Mouse (Mus musculus): Measurements from ENCODE around the gene Mast4. TPM values are rescaled to one million over a fixed set of nuclear protein-coding genes. Genes with fewer than 3 reads are reported as not detected.

Gene Mast4
- polyA plus RNA-seq, 1 experiment from 2014 or later: 34.9 TPM

DNA sequence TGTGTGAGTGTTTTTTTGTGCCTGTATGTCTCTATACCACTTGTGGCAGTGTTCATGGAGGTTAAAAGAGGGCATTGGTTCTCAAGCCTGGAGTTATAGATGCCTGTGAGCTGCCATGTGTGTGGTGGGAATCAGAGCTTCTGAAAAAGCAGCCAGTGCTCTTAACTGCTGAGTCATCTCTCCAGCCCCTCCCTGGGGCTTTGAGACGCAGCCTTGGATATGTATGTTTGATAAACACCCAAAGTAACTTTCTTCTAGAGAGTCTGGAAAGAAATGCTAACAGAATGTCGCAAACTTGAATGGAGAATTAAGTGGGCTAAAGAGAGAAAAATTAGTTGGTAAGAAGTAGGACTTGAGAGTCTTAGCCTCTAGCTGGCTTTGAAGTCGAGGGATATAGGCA lies 606.3 kb downstream of the Mast4 start:
- Histone ChIP-seq H3K27me3 (no peaks in the 10 kb centered on the region), H3K27ac (replicated peaks) (no peak overlapping the region)
- 83% methylated on average over 3 of the region's 3 CpGs for WGBS

DNA sequence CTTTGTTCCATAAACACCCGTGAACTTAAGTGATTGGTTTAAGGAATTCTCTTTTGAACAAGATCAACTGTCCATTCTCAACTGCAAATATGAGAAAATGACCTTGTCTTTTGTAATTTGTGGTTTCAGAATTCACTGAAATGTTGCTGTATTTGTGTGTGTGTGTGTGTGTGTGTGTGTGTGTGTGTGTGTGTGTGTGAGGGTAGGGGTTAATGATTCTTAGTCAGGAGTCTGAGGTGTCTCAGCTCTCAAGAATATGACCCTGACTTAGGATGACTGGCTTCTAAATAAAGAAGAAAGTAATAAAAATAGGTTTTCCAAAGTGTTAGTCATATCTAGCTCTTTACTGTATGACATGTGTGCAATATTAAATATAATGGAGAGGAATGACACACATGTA lies 607.4 kb downstream of the Mast4 start:
- 74% methylated on average over 1 of the region's 1 CpGs for WGBS

More for the DNA sequence above, 606.3 kb downstream of the Mast4 start:
- H3K4me2 ChIP-seq (replicated peaks): no peak overlapping the region
- H3K4me1 ChIP-seq: no peaks in the 10 kb centered on the region
- H3K36me3 ChIP-seq: no peaks in the 10 kb centered on the region
- H3K4me3 ChIP-seq: no peak overlapping the region
- no peak for ATAC-seq (ENCODE audit: low FRiP score, low read depth)
- H3K9me3 ChIP-seq: no peaks in the 10 kb centered on the region
- no peak overlapping the region for H3K9ac ChIP-seq (replicated peaks)

GRCm38 (mm10) chr13:102725906-102726305 lies 608.4 kb downstream of the Mast4 start:
- H3K9me3 ChIP-seq: no peaks in the 10 kb centered on the region
- H3K27ac ChIP-seq (replicated peaks): no peak overlapping the region
- H3K27me3 ChIP-seq: no peaks in the 10 kb centered on the region
- no peak overlapping the region for H3K4me3 ChIP-seq
- H3K4me1 ChIP-seq: no peaks in the 10 kb centered on the region
- WGBS: 85% methylated on average over 2 of the region's 2 CpGs
- H3K36me3 ChIP-seq: no peaks in the 10 kb centered on the region
- ATAC-seq (ENCODE audit: low FRiP score, low read depth): no peak
- H3K9ac ChIP-seq (replicated peaks): no peak overlapping the region
- no peak overlapping the region for H3K4me2 ChIP-seq (replicated peaks)

More for the DNA sequence above, 607.4 kb downstream of the Mast4 start:
- Histone ChIP-seq H3K9me3 (no peaks in the 10 kb centered on the region), H3K36me3 (no peaks in the 10 kb centered on the region), H3K27me3 (no peaks in the 10 kb centered on the region), H3K9ac (replicated peaks) (no peak overlapping the region), H3K4me3 (no peak overlapping the region), H3K27ac (replicated peaks) (no peak overlapping the region), H3K4me2 (replicated peaks) (no peak overlapping the region), H3K4me1 (no peaks in the 10 kb centered on the region)
- ATAC-seq (ENCODE audit: low FRiP score, low read depth): no peak

- Histone ChIP-seq H3K9me3 (no peaks in the 10 kb centered on the region), H3K27me3 (no peaks in the 10 kb centered on the region), H3K9ac (replicated peaks) (no peak overlapping the region), H3K36me3 (no peaks in the 10 kb centered on the region), H3K4me3 (no peak overlapping the region), H3K4me1 (no peaks in the 10 kb centered on the region), H3K27ac (replicated peaks) (no peak overlapping the region), H3K4me2 (replicated peaks) (no peak overlapping the region)
- no peak for ATAC-seq (ENCODE audit: low FRiP score, low read depth)
Measured at GRCm38 (mm10) chr13:102725416-102725815, 608.9 kb downstream of the Mast4 start.

- H3K9ac ChIP-seq (replicated peaks): no peak overlapping the region
- no peaks in the 10 kb centered on the region for H3K9me3 ChIP-seq
- no peak overlapping the region for H3K4me2 ChIP-seq (replicated peaks)
- no peak overlapping the region for H3K4me3 ChIP-seq
- no peak for ATAC-seq (ENCODE audit: low FRiP score, low read depth)
- no peaks in the 10 kb centered on the region for H3K36me3 ChIP-seq
- 71% methylated on average over 1 of the region's 1 CpGs for WGBS
- H3K27me3 ChIP-seq: no peaks in the 10 kb centered on the region
- H3K4me1 ChIP-seq: no peaks in the 10 kb centered on the region
- no peak overlapping the region for H3K27ac ChIP-seq (replicated peaks)
Measured at GRCm38 (mm10) chr13:102716973-102717372, 617.3 kb downstream of the Mast4 start.

DNA sequence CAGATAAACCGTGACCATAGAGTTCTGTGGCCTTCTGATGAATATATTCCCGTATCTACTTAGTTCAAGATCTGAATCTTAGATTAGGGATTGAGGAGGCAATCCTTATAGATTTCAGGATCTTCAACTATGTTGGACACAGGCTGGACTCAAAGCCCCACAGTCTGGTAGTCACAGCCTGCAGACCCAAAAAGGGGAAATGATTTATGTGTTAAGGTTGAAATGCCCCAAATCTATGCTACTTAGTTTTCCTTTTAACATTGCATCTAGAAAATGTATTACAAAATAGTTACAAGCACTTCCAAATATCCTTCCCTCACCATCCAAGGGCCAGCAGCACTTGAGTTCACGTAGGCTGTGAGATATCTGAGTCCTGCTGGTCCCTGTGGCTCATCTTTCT lies 633.6 kb downstream of the Mast4 start:
- no peaks in the 10 kb centered on the region for H3K9me3 ChIP-seq
- H3K27me3 ChIP-seq: 0 out of 2 replicates have a peak, but pooled peaks cover 6% of the 10 kb centered on the region
- H3K27ac ChIP-seq (replicated peaks): no peak overlapping the region

DNA sequence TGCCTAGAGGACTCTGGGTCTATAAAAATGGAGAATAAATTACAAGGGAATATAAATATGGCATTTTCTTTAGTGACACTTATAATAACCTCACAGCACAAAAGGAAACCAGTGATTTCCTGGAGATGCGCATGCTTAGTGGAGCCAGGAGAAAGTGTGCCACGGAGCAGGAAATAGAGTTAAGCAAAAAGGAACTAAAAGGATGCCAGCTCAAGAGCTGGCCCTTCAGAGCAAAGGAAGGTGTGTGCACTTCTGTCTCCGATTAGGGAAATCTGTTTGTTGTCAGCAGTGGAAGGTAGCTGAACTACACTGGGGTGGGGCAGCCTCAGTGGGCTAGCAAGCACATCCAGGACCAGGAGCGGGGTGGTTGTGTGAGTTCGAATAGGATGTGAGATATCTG lies 634.1 kb downstream of the Mast4 start:
- ATAC-seq (ENCODE audit: low FRiP score, low read depth): no peak
- peaks cover 24% of the 10 kb centered on the region for H3K4me1 ChIP-seq
- no peak overlapping the region for H3K27ac ChIP-seq (replicated peaks)
- no peaks in the 10 kb centered on the region for H3K36me3 ChIP-seq
- H3K9ac ChIP-seq (replicated peaks): no peak overlapping the region
- H3K4me2 ChIP-seq (replicated peaks): no peak overlapping the region
- no peak overlapping the region for H3K4me3 ChIP-seq
- no peaks in the 10 kb centered on the region for H3K9me3 ChIP-seq
- 0 out of 2 replicates have a peak, but pooled peaks cover 6% of the 10 kb centered on the region for H3K27me3 ChIP-seq
- 91% methylated on average over 5 of the region's 5 CpGs for WGBS

More for the DNA sequence above, 633.6 kb downstream of the Mast4 start:
- whole genome bisulfite sequencing: 83% methylated on average over 3 of the region's 3 CpGs
- Histone ChIP-seq H3K36me3 (no peaks in the 10 kb centered on the region), H3K4me3 (no peak overlapping the region), H3K4me1 (peaks cover 24% of the 10 kb centered on the region), H3K9ac (replicated peaks) (no peak overlapping the region), H3K4me2 (replicated peaks) (no peak overlapping the region)
- no peak for ATAC-seq (ENCODE audit: low FRiP score, low read depth)

- peak overlapping the region; percentile 46; the same call in 1 of the 2 replicates for H3K9ac ChIP-seq (replicated peaks)
- no peaks in the 10 kb centered on the region for H3K9me3 ChIP-seq
- H3K27me3 ChIP-seq: 0 out of 2 replicates have a peak, but pooled peaks cover 6% of the 10 kb centered on the region
- H3K36me3 ChIP-seq: no peaks in the 10 kb centered on the region
- H3K4me3 ChIP-seq: 0 out of 2 replicates have a peak overlapping the region, but pooled peaks have one; percentile 2
- peak overlapping the region; percentile 41 for H3K4me2 ChIP-seq (replicated peaks)
- peak; percentile 89 for ATAC-seq (ENCODE audit: low FRiP score, low read depth)
- peaks cover 24% of the 10 kb centered on the region for H3K4me1 ChIP-seq
- peak overlapping the region; percentile 74 for H3K27ac ChIP-seq (replicated peaks)
- WGBS: 26% methylated on average over 14 of the region's 14 CpGs
Measured at GRCm38 (mm10) chr13:102698751-102699323, 635.5 kb downstream of the Mast4 start.

GRCm38 (mm10) chr13:102698335-102698734 lies 636.0 kb downstream of the Mast4 start:
- Histone ChIP-seq H3K9ac (replicated peaks) (no peak overlapping the region), H3K9me3 (no peaks in the 10 kb centered on the region), H3K27me3 (0 out of 2 replicates have a peak, but pooled peaks cover 6% of the 10 kb centered on the region), H3K4me1 (peaks cover 24% of the 10 kb centered on the region), H3K4me2 (replicated peaks) (peak overlapping the region; percentile 41), H3K36me3 (no peaks in the 10 kb centered on the region), H3K4me3 (0 out of 2 replicates have a peak overlapping the region, but pooled peaks have one; percentile 2), H3K27ac (replicated peaks) (peak overlapping the region; percentile 74)
- WGBS: 31% methylated on average over 10 of the region's 10 CpGs
- peak; percentile 38; the same call in 1 of the 2 replicates for ATAC-seq (ENCODE audit: low FRiP score, low read depth)

GRCm38 (mm10) chr13:102695121-102695905 lies 639.0 kb downstream of the Mast4 start:
- no peak overlapping the region for H3K4me2 ChIP-seq (replicated peaks)
- H3K27ac ChIP-seq (replicated peaks): no peak overlapping the region
- peaks cover 19% of the 10 kb centered on the region for H3K4me1 ChIP-seq
- no peak overlapping the region for H3K9ac ChIP-seq (replicated peaks)
- no peaks in the 10 kb centered on the region for H3K36me3 ChIP-seq
- 80% methylated on average over 7 of the region's 7 CpGs for WGBS
- ATAC-seq (ENCODE audit: low FRiP score, low read depth): no peak
- H3K4me3 ChIP-seq: no peak overlapping the region
- H3K27me3 ChIP-seq: 0 out of 2 replicates have a peak, but pooled peaks cover 6% of the 10 kb centered on the region
- H3K9me3 ChIP-seq: no peaks in the 10 kb centered on the region

DNA sequence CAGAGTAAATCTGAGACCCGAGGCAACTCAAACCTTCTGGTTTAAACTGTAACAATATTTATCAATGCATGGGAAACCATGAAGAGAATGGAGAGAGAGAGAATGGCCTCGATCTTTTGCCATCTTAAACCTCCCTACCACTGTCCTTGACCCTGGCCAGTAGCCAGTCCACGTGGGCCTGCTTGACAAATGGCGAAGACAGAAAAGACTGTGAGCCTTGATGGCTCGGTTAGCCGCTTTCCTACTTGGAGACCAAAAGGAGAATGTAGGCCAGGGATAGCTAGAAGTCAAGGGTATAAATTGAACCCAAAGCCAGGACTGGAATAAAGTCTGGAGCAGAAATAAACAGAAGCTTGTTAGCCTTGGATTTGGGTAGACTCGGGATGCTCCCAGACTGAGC lies 640.1 kb downstream of the Mast4 start:
- no peak for ATAC-seq (ENCODE audit: low FRiP score, low read depth)
- Histone ChIP-seq H3K27me3 (0 out of 2 replicates have a peak, but pooled peaks cover under 1% of the 10 kb centered on the region), H3K27ac (replicated peaks) (no peak overlapping the region), H3K4me3 (no peak overlapping the region), H3K36me3 (no peaks in the 10 kb centered on the region), H3K4me1 (peaks cover 15% of the 10 kb centered on the region), H3K9ac (replicated peaks) (no peak overlapping the region), H3K4me2 (replicated peaks) (no peak overlapping the region), H3K9me3 (no peaks in the 10 kb centered on the region)
- 90% methylated on average over 7 of the region's 7 CpGs for WGBS

- WGBS: 89% methylated on average over 8 of the region's 8 CpGs
Measured at GRCm38 (mm10) chr13:102693341-102693801, 640.9 kb downstream of the Mast4 start, which contains the start of gene Cd180. Cd180 (plus strand) TSS chr13:102693558.

More at GRCm38 (mm10) chr13:102693341-102693801, 640.9 kb downstream of the Mast4 start, which contains the start of gene Cd180:
- no peaks in the 10 kb centered on the region for H3K36me3 ChIP-seq
- H3K4me3 ChIP-seq: no peak within 1 kb of the TSS
- H3K4me1 ChIP-seq: peaks cover 7% of the 10 kb centered on the region
- no peaks in the 10 kb centered on the region for H3K9me3 ChIP-seq
- H3K4me2 ChIP-seq (replicated peaks): no peak within 1 kb of the TSS
- no peaks in the 10 kb centered on the region for H3K27me3 ChIP-seq
- no peak within 1 kb of the TSS for H3K27ac ChIP-seq (replicated peaks)
- H3K9ac ChIP-seq (replicated peaks): no peak within 1 kb of the TSS
- ATAC-seq (ENCODE audit: low FRiP score, low read depth): no peak

Measured in midbrain, embryonic 12.5 days (tissue).